In the genomic region with DNA sequence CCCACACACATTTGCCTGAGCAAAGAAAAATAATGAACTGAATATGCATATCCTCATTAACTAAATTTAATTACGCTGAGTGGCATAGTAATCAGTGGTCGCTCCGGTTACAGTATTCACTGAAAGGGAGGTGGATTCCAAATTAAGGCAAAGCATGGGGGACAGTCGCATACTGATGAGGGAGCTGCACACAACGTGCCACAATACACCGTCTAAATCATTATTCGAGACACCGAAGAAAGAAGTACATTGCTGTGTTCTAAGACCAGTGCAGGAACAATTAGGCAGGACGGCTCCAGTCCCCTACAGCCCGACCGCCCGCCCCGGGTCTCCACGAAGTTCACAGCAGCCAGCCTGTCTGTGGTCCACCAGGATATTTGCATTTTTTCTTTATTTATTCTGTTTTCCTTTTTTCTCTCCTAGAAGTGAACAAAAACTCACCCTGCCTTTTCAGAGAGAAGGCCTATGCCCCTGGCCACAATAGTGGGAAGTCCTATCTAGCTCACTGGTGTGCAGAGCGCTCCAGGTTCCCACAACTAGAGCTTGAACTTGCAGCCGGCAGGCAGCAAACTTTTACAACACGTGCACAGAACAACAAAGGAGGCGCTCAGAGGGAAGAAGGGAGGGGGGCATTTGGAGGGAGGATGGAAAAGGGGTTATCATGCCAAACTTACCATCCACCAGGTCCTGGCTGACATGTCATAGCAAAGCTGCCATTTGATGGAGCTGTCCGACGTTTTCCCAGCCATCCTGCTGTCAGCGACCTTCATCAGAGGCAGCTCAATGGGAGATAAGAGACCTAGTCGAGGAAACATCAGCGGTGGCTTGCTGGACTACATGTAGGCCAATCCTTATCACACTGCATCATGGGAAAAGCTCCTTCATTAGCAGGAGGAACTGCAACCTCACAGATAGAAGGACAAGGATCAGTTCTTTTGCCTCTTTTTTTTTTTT, we compare ENCODE assay signal across 8 mouse cellular contexts. TPM values are rescaled to one million over a fixed set of nuclear protein-coding genes. Genes with fewer than 3 reads are reported as not detected.
DNase-seq lines count a peak whose midpoint lies in the region; TF ChIP-seq lines count a peak whose summit lies in the region.

A gene (minus strand): TSS at position 910 of the 954 bp plus-strand sequence.

- no peaks in the 10 kb centered on the region for H3K27me3 ChIP-seq in heart, adult 2 months (ENCODE audit: control insufficient read depth, insufficient read depth, low read length)

- TF ChIP-seq POLR2A in heart, adult 2 months (IDR thresholded peaks at IDR 0.05; ENCODE audit: insufficient read depth, low read depth, low read length) = no peak
- TF ChIP-seq POLR2A in olfactory bulb, adult 2 months (IDR thresholded peaks at IDR 0.05; ENCODE audit: insufficient read depth, low read depth, low read length) = no peak

- no peak for DNase-seq in left cerebral cortex, adult 2 months (ENCODE audit: extremely low spot score in 1 of 2, low spot score in 2 of 2)
- DNase-seq in left cerebral cortex, adult 11 months (ENCODE audit: low spot score) = no peak
- peak; percentile 41 for DNase-seq in embryo, embryonic 10.5 days (ENCODE audit: low spot score)
- peak in 1 of 2 experiments; percentile 48 for DNase-seq in heart, adult 2 months
- DNase-seq in layer of hippocampus, postnatal 10 days (ENCODE audit: low spot score in 2 of 2) = peak; percentile 27 to 34
- no peak for DNase-seq in natural killer cell, adult 2 months (ENCODE audit: low spot score in 2 of 2)
- no peak for DNase-seq in thymus, postnatal 10 days (ENCODE audit: low spot score in 2 of 2)

- H3K4me1 ChIP-seq in heart, adult 2 months (ENCODE audit: control insufficient read depth, insufficient read depth, low read length) = peaks cover 2% of the 10 kb centered on the region
- peaks cover 2% of the 10 kb centered on the region; the same call in 1 of the 2 replicates for H3K4me1 ChIP-seq in olfactory bulb, adult 2 months (ENCODE audit: control insufficient read depth, insufficient read depth, low read length)

- H3K4me3 ChIP-seq in left cerebral cortex, adult 2 months = peak within 1 kb of the TSS; percentile 24; the same call in 1 of the 2 replicates
- no peak within 1 kb of the TSS for H3K4me3 ChIP-seq in heart, adult 2 months
- 0 out of 2 replicates have a peak within 1 kb of the TSS, but pooled peaks have one; percentile 2 for H3K4me3 ChIP-seq in olfactory bulb, adult 2 months (ENCODE audit: insufficient read depth, low read depth, low read length)

- H3K9ac ChIP-seq in heart, adult 2 months (ENCODE audit: low read depth, low read length) = no peak within 1 kb of the TSS

- 53% methylated on average over 23 of the region's 23 CpGs for WGBS in heart, adult 2 months
- 29% methylated on average over 23 of the region's 23 CpGs for WGBS in olfactory bulb, adult 2 months

- H3K79me2 ChIP-seq in heart, adult 2 months (replicated peaks; ENCODE audit: control insufficient read depth, insufficient read depth, low read length) = no peaks in the 10 kb centered on the region

- H3K36me3 ChIP-seq in heart, adult 2 months (ENCODE audit: control insufficient read depth, insufficient read depth, low read length) = no peaks in the 10 kb centered on the region

- intact Hi-C loops in left cerebral cortex, adult 2 months (cut with DNase I) = no loop called here
- intact Hi-C loops in heart, adult 2 months (cut with DNase I) = loop anchor here (5.0 kb wide), 1 partner anchor 63 kb away; no protein-coding TSS in a partner anchor

- no peak within 1 kb of the TSS for H3K27ac ChIP-seq in left cerebral cortex, adult 2 months
- peak within 1 kb of the TSS; percentile 48; the same call in 1 of the 2 replicates for H3K27ac ChIP-seq in heart, adult 2 months
- no peak within 1 kb of the TSS for H3K27ac ChIP-seq in olfactory bulb, adult 2 months (ENCODE audit: insufficient read depth, low read depth, low read length)

- TF ChIP-seq CTCF in left cerebral cortex, adult 2 months (IDR thresholded peaks at IDR 0.05) = no peak
- no peak for TF ChIP-seq CTCF in heart, adult 2 months (IDR thresholded peaks at IDR 0.05)
- TF ChIP-seq CTCF in olfactory bulb, adult 2 months (IDR thresholded peaks at IDR 0.05; ENCODE audit: insufficient read depth, low read depth, low read length) = no peak

- 0 out of 2 replicates have a peak, but pooled peaks have one; percentile 19 for TF ChIP-seq EP300 in heart, adult 2 months (IDR thresholded peaks at IDR 0.05; ENCODE audit: insufficient read depth, low read depth, low read length)

RNA-seq across cellular contexts. Expression of the gene that starts here (rescaled TPM):
- 10 to 100 TPM; 83.8 to 90.1 TPM for total RNA-seq in left cerebral cortex, adult 2 months (2021)
- 100 to 1,000 TPM; 118 to 121 TPM for total RNA-seq in heart, adult 2 months (2021)
- polyA plus RNA-seq in heart, adult 2 months (2012; rRNA removed) = 32.1 and 44.2 TPM in 2 replicates
- 100 to 1,000 TPM; 218 to 236 TPM for total RNA-seq in layer of hippocampus, postnatal 10 days (2021)
- not detected in 2 replicates for polyA plus RNA-seq in olfactory bulb, adult 2 months (2012; ENCODE audit: insufficient read depth, insufficient read length, low replicate concordance, missing spikeins)

Comparison
In these comparisons a context has a peak if more than half of its experiments do, and no peak if none do; other contexts are left out.
1. DNase-seq: peak in embryo, embryonic 10.5 days (single experiment) and layer of hippocampus, postnatal 10 days (2 of 2); none in left cerebral cortex, adult 2 months (0 of 2), left cerebral cortex, adult 11 months (single experiment), natural killer cell, adult 2 months (0 of 2) and thymus, postnatal 10 days (0 of 2).